Mouse (Mus musculus): Measurements from ENCODE around the gene Lxn. TPM values are rescaled to one million over a fixed set of nuclear protein-coding genes. Genes with fewer than 3 reads are reported as not detected.

Lxn gene
- polyA plus RNA-seq, 1 experiment from 2014 or later: 57.1 TPM

GRCm38 (mm10) chr3:67447143-67447542, 16.6 kb downstream of the Lxn start:
- Histone ChIP-seq H3K27ac (no peak overlapping the region), H3K36me3 (replicated peaks) (peaks cover 72% of the 10 kb centered on the region), H3K9me3 (no peaks in the 10 kb centered on the region), H3K9ac (no peak overlapping the region), H3K4me2 (no peak overlapping the region), H3K27me3 (no peaks in the 10 kb centered on the region), H3K4me3 (replicated peaks) (no peak overlapping the region), H3K4me1 (no peaks in the 10 kb centered on the region)
- no peak for ATAC-seq (ENCODE audit: low FRiP score)
- WGBS: 92% methylated on average over 2 of the region's 2 CpGs

- H3K4me1 ChIP-seq: peaks cover 9% of the 10 kb centered on the region
- no peak overlapping the region for H3K9ac ChIP-seq
- peaks cover 46% of the 10 kb centered on the region for H3K36me3 ChIP-seq (replicated peaks)
- H3K27ac ChIP-seq: no peak overlapping the region
- H3K4me3 ChIP-seq (replicated peaks): no peak overlapping the region
- no peak for ATAC-seq (ENCODE audit: low FRiP score)
- H3K27me3 ChIP-seq: no peaks in the 10 kb centered on the region
- H3K4me2 ChIP-seq: no peak overlapping the region
- WGBS: 94% methylated on average over 6 of the region's 6 CpGs
- no peaks in the 10 kb centered on the region for H3K9me3 ChIP-seq
Observed at GRCm38 (mm10) chr3:67434011-67434410, 29.7 kb downstream of the Lxn start.

- peak within 1 kb of the TSS; percentile 96 for H3K4me3 ChIP-seq (replicated peaks)
- H3K9ac ChIP-seq: peak within 1 kb of the TSS; percentile 86
- no peak within 1 kb of the TSS for H3K27ac ChIP-seq
- ATAC-seq (ENCODE audit: low FRiP score): peak; percentile 93
- H3K9me3 ChIP-seq: peaks cover 10% of the 10 kb centered on the region; the same call in 1 of the 2 replicates
- peak within 1 kb of the TSS; percentile 80 for H3K4me2 ChIP-seq
- H3K4me1 ChIP-seq: peaks cover 9% of the 10 kb centered on the region
- peaks cover 23% of the 10 kb centered on the region for H3K36me3 ChIP-seq (replicated peaks)
- H3K27me3 ChIP-seq: no peaks in the 10 kb centered on the region
- WGBS: 0% methylated on average over 24 of the region's 24 CpGs
Observed at GRCm38 (mm10) chr3:67429999-67430380, 33.7 kb downstream of the Lxn start, which contains the start of gene Gfm1. Gene Gfm1, plus strand, starts transcription at chr3:67430096.

GRCm38 (mm10) chr3:67429338-67429998, 34.3 kb downstream of the Lxn start:
- Histone ChIP-seq H3K4me3 (replicated peaks) (peak overlapping the region; percentile 96), H3K36me3 (replicated peaks) (peaks cover 22% of the 10 kb centered on the region), H3K27me3 (no peaks in the 10 kb centered on the region), H3K4me2 (peak overlapping the region; percentile 80), H3K9me3 (peaks cover 10% of the 10 kb centered on the region; the same call in 1 of the 2 replicates), H3K4me1 (peaks cover 9% of the 10 kb centered on the region), H3K27ac (no peak overlapping the region), H3K9ac (0 out of 2 replicates have a peak overlapping the region, but pooled peaks have one; percentile 86)
- peak; percentile 82 for ATAC-seq (ENCODE audit: low FRiP score)
- WGBS: 31% methylated on average over 8 of the region's 8 CpGs

Other genes with a start within 250 kb of the Lxn start
- gene Mlf1, start 89.8 kb downstream of the Lxn start, polyA plus RNA-seq (2016; fragmentation: Nextera tagmentation; extraction: Ambion mirVana): 23.6 and 25.6 TPM in 2 replicates
- not detected in 2 replicates for gene Gm17402, start 88.8 kb downstream of the Lxn start, polyA plus RNA-seq (2016; fragmentation: Nextera tagmentation; extraction: Ambion mirVana)
- gene Gfm1, start 33.8 kb downstream of the Lxn start, polyA plus RNA-seq (2016; fragmentation: Nextera tagmentation; extraction: Ambion mirVana): 39.7 and 46.3 TPM in 2 replicates
- gene Rarres1, start 51.6 kb upstream of the Lxn start, polyA plus RNA-seq (2016; fragmentation: Nextera tagmentation; extraction: Ambion mirVana): 0.61 and 0.74 TPM in 2 replicates
- gene Mfsd1, start 118.8 kb upstream of the Lxn start, polyA plus RNA-seq (2016; fragmentation: Nextera tagmentation; extraction: Ambion mirVana): 48.7 and 49.8 TPM in 2 replicates